Mouse (Mus musculus) forebrain, postnatal 0 days (tissue): ENCODE measurements around the gene Gpr176. TPM values are rescaled to one million over a fixed set of nuclear protein-coding genes. Genes with fewer than 3 reads are reported as not detected.

Experiments
- ATAC-seq: fragments of 200-750 bp; cut with Nextera tagmentation; 2 replicates; pipeline ENCODE4 v1.8.0; 2017; ENCODE audit warnings: mild to moderate bottlenecking, moderate library complexity
- DNase-seq: peaks from one replicate; pipeline ENCODE4 v3.0.0-alpha.2; 2015
- H3K27ac ChIP-seq: fragments of 300-500 bp; sonication (generic); 2 replicates; pipeline ENCODE4 v1.5.1; 2014; ENCODE audit warnings: low read depth, mild to moderate bottlenecking, antibody characterized with exemption, low read length, moderate library complexity, mixed read lengths
- H3K27me3 ChIP-seq: fragments of 300-500 bp; sonication (generic); 2 replicates; pipeline ENCODE4 v1.6.1; 2014; ENCODE audit warnings: mild to moderate bottlenecking, low read length, mixed read lengths; ENCODE audit not compliant: insufficient read depth
- H3K36me3 ChIP-seq: fragments of 300-500 bp; sonication (generic); 2 replicates; pipeline ENCODE4 v1.6.1; 2014; ENCODE audit warnings: mild to moderate bottlenecking, moderate library complexity; ENCODE audit not compliant: insufficient read depth
- H3K4me1 ChIP-seq: fragments of 300-500 bp; sonication (generic); 2 replicates; pipeline ENCODE4 v1.6.1; 2014; ENCODE audit warnings: antibody characterized with exemption; ENCODE audit not compliant: insufficient read depth
- H3K4me2 ChIP-seq: fragments of 300-500 bp; sonication (generic); 2 replicates; pipeline ENCODE4 v1.6.1; 2014; ENCODE audit warnings: low read depth, mild to moderate bottlenecking, moderate library complexity
- H3K4me3 ChIP-seq: fragments of 300-500 bp; sonication (generic); 2 replicates; pipeline ENCODE4 v1.5.1; 2014; ENCODE audit warnings: low read depth, low read length, mixed read lengths
- H3K9ac ChIP-seq: fragments of 300-500 bp; sonication (generic); 2 replicates; pipeline ENCODE4 v1.6.1; 2014; ENCODE audit warnings: mild to moderate bottlenecking
- H3K9me3 ChIP-seq: fragments of 300-500 bp; sonication (generic); 2 replicates; pipeline ENCODE4 v1.6.1; 2016; ENCODE audit warnings: low read length
- CTCF ChIP-seq: sonication (generic); IDR thresholded peaks from 2 replicates; pipeline ENCODE4 v1.5.1; 2016; ENCODE audit warnings: antibody characterized with exemption, control low read depth, low read depth
- WGBS: fragments of 180-500 bp; shearing (Covaris S2); extraction: QIAGEN DNeasy Blood & Tissue Kit; methylation state at CpG from one replicate; pipeline ENCODE4 v1.1.7; 2014; 5-methylcytosine and 5-hydroxymethylcytosine counted together
- polyA plus RNA-seq: library from polyadenylated mRNA; unstranded; fragments of >200 nt; fragmentation: Nextera tagmentation; extraction: Ambion mirVana; gene quantifications from 2 replicates; pipeline ENCODE4 v1.2.1, GENCODE M21; 2015
- total RNA-seq: library from RNA; depleted of rRNA; stranded (reverse); fragments of >200 nt; gene quantifications from 2 replicates; pipeline ENCODE4 v1.2.3, GENCODE M21; 2014

Gene Gpr176
- total and polyA plus RNA-seq, 2 experiments from 2014 or later = 8.3 to 11.0 TPM

DNA sequence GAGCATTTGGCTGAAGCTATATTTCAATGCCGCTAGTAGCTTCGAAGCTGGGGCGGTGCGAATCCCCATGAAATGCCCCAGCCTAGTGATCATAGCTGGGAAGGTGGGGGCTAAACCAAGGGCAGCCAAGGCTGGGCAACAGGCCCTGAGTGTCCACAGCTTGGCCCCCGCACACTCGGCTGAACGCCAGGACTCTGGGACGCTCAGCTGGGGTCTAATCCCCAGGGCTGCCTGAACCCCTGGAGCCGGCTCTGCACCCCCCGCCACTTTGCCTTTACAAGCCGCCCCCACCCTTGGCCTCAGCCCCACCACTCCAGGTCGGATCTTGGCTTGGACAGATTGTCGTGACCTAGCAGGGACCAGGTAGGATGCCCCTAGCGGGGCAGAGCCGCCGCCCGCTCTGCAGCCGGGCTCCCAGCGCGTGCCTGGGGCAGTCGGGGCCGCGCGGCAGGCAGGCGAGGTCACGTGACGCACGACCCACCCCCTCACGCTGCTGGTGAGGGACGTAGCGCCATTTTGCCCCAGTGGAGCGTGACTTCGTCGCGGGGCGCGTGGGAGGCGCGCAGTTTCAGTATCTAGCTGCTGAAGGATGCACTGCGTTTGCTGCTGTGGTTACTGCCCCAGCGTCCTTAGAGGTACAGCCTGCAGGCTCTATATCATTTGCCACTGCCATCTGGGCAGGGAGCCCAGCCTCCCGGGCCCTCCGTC, 507 bp upstream of the Gpr176 start:
- Histone ChIP-seq H3K9ac (peak overlapping the region; percentile 75), H3K4me2 (peak overlapping the region; percentile 98), H3K4me1 (peaks cover 5% of the 10 kb centered on the region), H3K4me3 (peak overlapping the region; percentile 54), H3K27ac (peak overlapping the region; percentile 79), H3K36me3 (no peaks in the 10 kb centered on the region), H3K27me3 (no peaks in the 10 kb centered on the region), H3K9me3 (no peaks in the 10 kb centered on the region)
- DNase-seq = peak; percentile 93
- ATAC-seq = peak; percentile 94
- TF ChIP-seq CTCF = peak; percentile 54
- WGBS = 3% methylated on average over 43 of the region's 43 CpGs

DNA sequence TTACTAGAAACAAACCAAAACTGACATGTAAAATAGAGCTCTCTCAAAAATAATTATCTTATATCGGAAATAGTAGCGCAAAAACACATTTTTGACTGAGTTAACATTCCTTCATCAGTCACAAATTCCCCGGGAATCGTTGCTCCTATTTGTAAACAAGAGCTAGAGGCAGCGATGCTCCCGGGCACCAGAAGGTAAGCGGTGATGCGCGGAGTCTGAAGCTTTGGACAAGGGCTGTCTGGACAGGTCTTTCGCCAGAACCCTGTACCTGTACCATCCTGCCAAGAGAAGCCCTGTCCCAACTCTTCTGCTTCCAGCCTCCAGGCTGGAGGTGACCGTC, 688 bp downstream of the Gpr176 start:
- Histone ChIP-seq H3K36me3 (no peaks in the 10 kb centered on the region), H3K9ac (peak overlapping the region; percentile 75), H3K27me3 (no peaks in the 10 kb centered on the region), H3K4me3 (peak overlapping the region; percentile 54), H3K4me1 (peaks cover 5% of the 10 kb centered on the region), H3K4me2 (peak overlapping the region; percentile 98), H3K27ac (peak overlapping the region; percentile 79; the same call in 1 of the 2 replicates), H3K9me3 (no peaks in the 10 kb centered on the region)
- TF ChIP-seq CTCF = no peak
- ATAC-seq = no peak
- peak; percentile 44 for DNase-seq
- 7% methylated on average over 11 of the region's 11 CpGs for WGBS

DNA sequence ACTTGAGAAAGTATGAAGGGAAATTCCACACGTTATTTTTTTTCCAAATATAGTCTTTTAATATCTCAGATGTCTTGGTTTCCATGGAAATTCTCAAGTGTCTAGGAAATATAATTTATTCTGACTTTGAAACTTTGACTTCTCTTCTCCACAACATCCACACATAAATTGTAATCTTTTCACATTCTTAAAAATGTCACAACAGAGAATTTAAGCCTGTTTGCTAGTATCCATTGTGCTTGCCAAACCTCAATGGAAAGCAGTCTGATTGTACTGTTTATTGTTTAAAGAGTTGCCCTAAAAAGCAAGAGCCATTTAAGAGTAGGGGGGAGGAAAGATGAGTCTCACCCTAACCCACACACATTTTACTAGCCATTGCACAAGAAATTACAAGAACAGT, 1.4 kb downstream of the Gpr176 start:
- no peak overlapping the region for H3K4me3 ChIP-seq
- peak overlapping the region; percentile 98 for H3K4me2 ChIP-seq
- no peaks in the 10 kb centered on the region for H3K27me3 ChIP-seq

DNA sequence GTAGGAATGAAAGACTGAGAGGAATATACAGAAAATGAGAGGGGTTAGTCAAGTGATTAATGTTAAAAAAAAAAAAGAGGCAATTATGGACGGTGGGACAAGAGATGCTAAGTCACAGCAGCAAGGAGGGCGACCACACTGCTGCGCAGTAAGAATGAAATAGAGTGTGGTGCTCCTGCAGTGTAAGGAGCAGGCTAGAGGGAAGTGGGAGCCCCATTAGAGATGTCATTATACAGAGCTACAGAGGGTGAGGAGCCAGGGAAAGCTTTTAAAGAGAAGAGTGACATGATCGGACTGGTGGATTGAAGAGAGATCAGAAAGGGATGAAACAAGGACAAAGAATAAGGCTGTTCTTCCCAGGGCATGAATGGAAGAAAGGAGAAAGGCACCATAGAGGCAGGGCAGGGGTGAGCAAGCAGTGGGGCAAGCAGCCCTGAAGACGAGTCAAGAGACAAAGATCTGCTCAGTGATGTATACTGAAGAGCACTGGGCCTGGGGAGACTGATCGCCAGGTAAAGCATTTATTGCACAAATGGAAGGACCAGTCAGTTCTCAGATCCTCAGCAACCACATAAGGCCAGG, 18.0 kb downstream of the Gpr176 start:
- TF ChIP-seq CTCF = no peak
- no peaks in the 10 kb centered on the region for H3K36me3 ChIP-seq
- DNase-seq (no peak), ATAC-seq (no peak)
- H3K4me1 ChIP-seq = no peaks in the 10 kb centered on the region
- H3K9ac ChIP-seq = no peak overlapping the region
- no peaks in the 10 kb centered on the region for H3K9me3 ChIP-seq
- 53% methylated on average over 6 of the region's 6 CpGs for WGBS
- no peaks in the 10 kb centered on the region for H3K27me3 ChIP-seq
- H3K4me2 ChIP-seq = no peak overlapping the region
- H3K4me3 ChIP-seq = no peak overlapping the region
- no peak overlapping the region for H3K27ac ChIP-seq

More for the DNA sequence above, 1.4 kb downstream of the Gpr176 start:
- ATAC-seq (no peak), DNase-seq (no peak)
- Histone ChIP-seq H3K36me3 (no peaks in the 10 kb centered on the region), H3K27ac (no peak overlapping the region), H3K9ac (no peak overlapping the region), H3K4me1 (peaks cover 5% of the 10 kb centered on the region), H3K9me3 (no peaks in the 10 kb centered on the region)
- no peak for TF ChIP-seq CTCF
- 24% methylated on average over 1 of the region's 1 CpGs for WGBS

DNA sequence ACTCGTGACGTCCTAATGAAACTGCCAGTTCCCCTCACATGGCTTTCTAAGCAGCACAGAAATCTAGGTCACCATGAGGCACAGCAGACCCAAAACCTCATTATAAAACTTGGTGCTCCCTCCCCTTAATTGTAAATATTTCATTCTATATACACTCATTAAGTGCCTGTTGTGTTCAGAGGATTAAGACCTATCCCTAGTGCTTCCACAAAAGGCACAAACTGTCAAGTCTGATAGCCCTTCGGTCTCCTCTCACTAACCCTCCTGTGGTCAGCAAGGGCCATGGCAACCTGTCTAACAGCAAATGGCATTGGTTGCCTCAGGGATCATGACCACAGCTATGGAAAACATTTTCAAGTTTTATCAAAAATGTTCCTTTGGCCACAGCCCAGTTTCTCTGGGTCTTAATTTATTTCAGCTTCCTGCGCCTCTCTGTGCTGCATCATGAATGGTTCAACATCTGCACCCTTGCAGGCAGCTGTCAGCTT, 19.3 kb downstream of the Gpr176 start:
- Histone ChIP-seq H3K27me3 (no peaks in the 10 kb centered on the region), H3K4me3 (no peak overlapping the region), H3K27ac (no peak overlapping the region), H3K4me1 (no peaks in the 10 kb centered on the region), H3K9ac (no peak overlapping the region), H3K9me3 (no peaks in the 10 kb centered on the region), H3K4me2 (no peak overlapping the region), H3K36me3 (no peaks in the 10 kb centered on the region)
- 47% methylated on average over 4 of the region's 4 CpGs for WGBS
- TF ChIP-seq CTCF = no peak
- ATAC-seq = no peak
- no peak for DNase-seq

DNA sequence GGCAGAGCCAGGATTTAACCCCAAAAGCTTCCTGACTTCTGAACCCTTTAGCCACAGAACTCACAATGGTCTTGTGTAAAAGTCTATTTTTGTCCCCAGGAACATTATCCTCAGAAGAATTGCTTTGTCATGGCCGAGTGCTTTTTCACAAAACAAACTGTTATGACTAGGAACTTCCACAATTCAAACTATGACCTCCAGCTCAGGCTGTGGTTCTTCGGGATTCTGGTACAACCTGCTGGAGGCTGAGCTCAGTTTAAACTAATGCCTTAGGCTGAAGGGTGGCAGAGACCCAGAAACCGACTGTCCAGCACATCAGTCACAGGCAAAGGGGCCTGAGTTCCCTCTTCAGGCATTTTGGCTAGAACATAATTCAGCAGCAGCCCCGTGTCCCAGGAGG, 19.7 kb downstream of the Gpr176 start:
- H3K27me3 ChIP-seq = no peaks in the 10 kb centered on the region
- H3K4me1 ChIP-seq = no peaks in the 10 kb centered on the region
- ATAC-seq (no peak), DNase-seq (no peak)
- 33% methylated on average over 4 of the region's 4 CpGs for WGBS
- no peaks in the 10 kb centered on the region for H3K36me3 ChIP-seq
- H3K27ac ChIP-seq = no peak overlapping the region
- no peak overlapping the region for H3K4me3 ChIP-seq
- no peak overlapping the region for H3K9ac ChIP-seq
- no peaks in the 10 kb centered on the region for H3K9me3 ChIP-seq
- TF ChIP-seq CTCF = no peak
- H3K4me2 ChIP-seq = no peak overlapping the region

DNA sequence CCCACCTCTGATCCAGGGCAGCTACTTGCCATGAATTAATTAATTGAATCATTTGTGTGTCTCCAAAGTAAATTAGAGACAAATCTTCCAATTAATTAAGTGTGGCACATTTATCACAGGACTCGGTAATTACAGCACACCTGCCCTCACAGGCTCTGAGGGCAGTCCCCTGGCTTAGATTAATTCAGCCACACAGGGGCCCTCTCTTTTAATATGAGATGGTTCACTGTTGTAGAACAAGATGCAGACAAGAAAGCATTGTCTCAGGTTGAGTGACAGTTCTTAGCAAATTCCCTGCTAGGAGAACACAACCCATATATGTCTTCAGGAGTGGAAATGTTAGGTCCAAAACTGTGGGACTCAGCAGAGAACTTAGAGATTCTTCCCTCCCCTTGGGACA, 27.7 kb downstream of the Gpr176 start:
- ATAC-seq = no peak
- 17% methylated on average over 1 of the region's 1 CpGs for WGBS

More for the DNA sequence above, 27.7 kb downstream of the Gpr176 start:
- H3K9me3 ChIP-seq = no peaks in the 10 kb centered on the region
- H3K36me3 ChIP-seq = no peaks in the 10 kb centered on the region
- H3K4me2 ChIP-seq = no peak overlapping the region
- H3K4me3 ChIP-seq = no peak overlapping the region
- H3K27me3 ChIP-seq = no peaks in the 10 kb centered on the region
- H3K9ac ChIP-seq = no peak overlapping the region
- DNase-seq = no peak
- H3K4me1 ChIP-seq = no peaks in the 10 kb centered on the region
- no peak overlapping the region for H3K27ac ChIP-seq
- TF ChIP-seq CTCF = no peak
